Mouse (Mus musculus): ENCODE data around the gene Patj.

- no peak for TF ChIP-seq CTCF (conservative IDR thresholded peaks at IDR 0.05; ENCODE audit: insufficient read depth, insufficient read length, low read depth, low read length)
- TF ChIP-seq POLR2A (IDR thresholded peaks at IDR 0.05; ENCODE audit: low read depth, low read length) = no peak
Observed at GRCm38 (mm10) chr4:98622996-98623673, 227.6 kb downstream of the Patj start.

All from kidney, adult 2 months (tissue).